ENCODE assay signal across 14 mouse cellular contexts in genomic region chr11:67648651-67649407, GRCm38 (mm10). TPM values are rescaled to one million over a fixed set of nuclear protein-coding genes. Genes with fewer than 3 reads are reported as not detected.
A peak's percentile ranks its signal among the peaks of the same experiment; 100 is the strongest.
DNase-seq lines count a peak whose midpoint lies in the region; ATAC-seq and TF ChIP-seq lines count a peak whose summit lies in the region.
"Had no signal": no experiment of that assay in that cellular context is flagged by ENCODE, and none has a peak within 500 bp of the region (broad histone marks: within the 10 kb centered on the region; RNA-seq: fewer than 3 reads in every experiment).

No protein-coding gene starts in this region.

- H3K27ac ChIP-seq in kidney, embryonic 14.5 days (ENCODE audit: low read depth, low read length): no peak overlapping the region
- H3K27ac ChIP-seq: embryonic facial prominence, embryonic 15.5 days; heart, embryonic 13.5 days; limb, embryonic 15.5 days had no signal

- no peak for TF ChIP-seq POLR2A in brain, embryonic 14.5 days (IDR thresholded peaks at IDR 0.05; ENCODE audit: borderline replicate concordance, extremely low read depth, insufficient read depth, insufficient read length, poor library complexity, severe bottlenecking)

- peak; percentile 25 for DNase-seq in kidney, postnatal 10 days
- DNase-seq in brain, embryonic 14.5 days (ENCODE audit: low read depth): peak; percentile 57
- peak; percentile 74 to 81 for DNase-seq in cerebellum, postnatal 14 days
- DNase-seq in left cerebral cortex, postnatal 14 days (ENCODE audit: low spot score in 2 of 2): peak; percentile 62 to 80
- DNase-seq in embryo, embryonic 9.5 days (ENCODE audit: extremely low spot score): no peak
- no peak for DNase-seq in kidney, adult 8-10 months
- DNase-seq: kidney, adult 18-20 months had no signal

- H3K4me1 ChIP-seq in kidney, embryonic 14.5 days (ENCODE audit: control insufficient read depth, insufficient read depth, low read length): no peaks in the 10 kb centered on the region

- no peak overlapping the region for H3K4me3 ChIP-seq in kidney, embryonic 14.5 days (ENCODE audit: low read length)
- H3K4me3 ChIP-seq: embryonic facial prominence, embryonic 15.5 days; heart, embryonic 13.5 days; limb, embryonic 15.5 days had no signal

- no peak for ATAC-seq in kidney, embryonic 14.5 days (ENCODE audit: low FRiP score, low TSS enrichment)

- H3K4me2 ChIP-seq in kidney, embryonic 14.5 days (replicated peaks; ENCODE audit: low read depth, low read length): no peak overlapping the region
- H3K4me2 ChIP-seq: embryonic facial prominence, embryonic 15.5 days; heart, embryonic 13.5 days; limb, embryonic 15.5 days had no signal

- no peaks in the 10 kb centered on the region for H3K27me3 ChIP-seq in kidney, embryonic 14.5 days (ENCODE audit: control insufficient read depth, insufficient read depth, low read length)
- H3K27me3 ChIP-seq: embryonic facial prominence, embryonic 15.5 days; heart, embryonic 13.5 days; limb, embryonic 15.5 days had no signal

- H3K36me3 ChIP-seq in kidney, embryonic 14.5 days (ENCODE audit: control insufficient read depth, insufficient read depth, low read length): no peaks in the 10 kb centered on the region
- H3K36me3 ChIP-seq: embryonic facial prominence, embryonic 15.5 days; G1E; heart, embryonic 13.5 days; limb, embryonic 15.5 days had no signal

- no peak overlapping the region for H3K9ac ChIP-seq in kidney, embryonic 14.5 days (ENCODE audit: low read depth, low read length)
- H3K9ac ChIP-seq: embryonic facial prominence, embryonic 15.5 days; heart, embryonic 13.5 days; limb, embryonic 15.5 days had no signal

- 78% methylated on average over 11 of the region's 11 CpGs for WGBS in kidney, embryonic 14.5 days

- TF ChIP-seq CTCF in brain, embryonic 14.5 days (IDR thresholded peaks at IDR 0.05; ENCODE audit: borderline replicate concordance, extremely low read depth, insufficient read depth, insufficient read length): no peak

- intact Hi-C loops in left cerebral cortex, postnatal 14 days (cut with DNase I): loop anchor here (5.0 to 10.0 kb wide), 4 partner anchors 104 to 534 kb away; partner anchors contain the start of gene Gas7

- H3K9me3 ChIP-seq in kidney, embryonic 14.5 days (ENCODE audit: control insufficient read depth, low read length): no peaks in the 10 kb centered on the region
- H3K9me3 ChIP-seq: embryonic facial prominence, embryonic 15.5 days; heart, embryonic 13.5 days; limb, embryonic 15.5 days had no signal

RNA-seq across cellular contexts. Expression of gene Rcvrn, which starts 46.3 kb away (rescaled TPM):
- polyA plus RNA-seq in kidney, embryonic 14.5 days (2014; fragmentation: Nextera tagmentation; extraction: Ambion mirVana): not detected in 2 replicates
- polyA plus RNA-seq in brain, embryonic 14.5 days (2012; rRNA removed): 0.21 and 0.28 TPM in 2 replicates
- total RNA-seq in left cerebral cortex, postnatal 14 days (2021): 1 to 10 TPM; 1.5 to 1.6 TPM
- total RNA-seq: G1E; megakaryocyte, adult 5-6 weeks; neutrophil, adult 5-6 weeks had no signal
- polyA plus RNA-seq: embryonic facial prominence, embryonic 15.5 days; G1E; heart, embryonic 13.5 days; limb, embryonic 15.5 days had no signal

Comparison
In these comparisons a context has a peak if more than half of its experiments do, and no peak if none do; other contexts are left out.
1. DNase-seq: peak in kidney, postnatal 10 days (single experiment), brain, embryonic 14.5 days (single experiment), cerebellum, postnatal 14 days (2 of 2) and left cerebral cortex, postnatal 14 days (2 of 2); none in embryo, embryonic 9.5 days (single experiment) and kidney, adult 8-10 months (0 of 2).